12 mouse cellular contexts compared by ENCODE assay signal in the genomic region with DNA sequence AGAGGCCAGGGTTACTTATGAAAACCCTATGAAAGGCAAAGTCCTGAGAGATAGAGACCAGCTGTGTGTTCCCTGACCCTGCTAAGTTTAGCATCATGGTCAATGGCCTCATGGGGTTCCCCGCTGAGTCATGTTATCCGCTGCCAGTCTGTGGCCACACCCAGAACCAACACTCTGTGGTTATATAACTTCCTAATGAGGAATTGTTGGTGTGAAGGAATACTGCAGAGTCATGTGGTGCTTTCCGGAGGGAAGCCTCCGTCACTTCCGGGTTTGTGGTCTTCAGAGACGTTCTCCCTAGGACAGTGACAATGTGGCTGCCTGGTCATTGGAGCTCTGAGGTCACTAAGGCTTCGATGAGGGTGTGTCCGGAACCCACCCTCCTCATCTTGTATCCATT. TPM values are rescaled to one million over a fixed set of nuclear protein-coding genes. Genes with fewer than 3 reads are reported as not detected.
DNase-seq lines count a peak whose midpoint lies in the region; TF ChIP-seq lines count a peak whose summit lies in the region.
"Had no signal": no experiment of that assay in that cellular context is flagged by ENCODE, and none has a peak within 500 bp of the region (broad histone marks: within the 10 kb centered on the region; RNA-seq: fewer than 3 reads in every experiment).

No protein-coding gene starts in this region.

- TF ChIP-seq RAD21 in CH12.LX (IDR thresholded peaks at IDR 0.05; ENCODE audit: low read depth, low read length): no peak

- dilution Hi-C loops in CH12.LX (cut with MboI; ENCODE audit: extremely low pct_ligation_motif_present, extremely low pct_unique_long_range_greater_than_20kb, low sequenced_read_pairs): no loop called here

- peaks cover 17% of the 10 kb centered on the region for H3K9me3 ChIP-seq in CH12.LX (replicated peaks; ENCODE audit: low read length)
- H3K9me3 ChIP-seq: embryonic facial prominence, embryonic 10.5 days; neural tube, embryonic 12.5 days had no signal

- in situ Hi-C loops in CH12.LX (cut with MboI; ENCODE audit: low pct_ligation_motif_present, low pct_unique_long_range_greater_than_20kb, low sequenced_read_pairs): loop anchor here (5.0 kb wide), 1 partner anchor 41 kb away; no protein-coding TSS in a partner anchor

- H3K4me2 ChIP-seq in CH12.LX (ENCODE audit: insufficient read depth, low read depth, poor library complexity, severe bottlenecking): peak overlapping the region; percentile 9; the same call in 1 of the 2 replicates

- peaks cover 23% of the 10 kb centered on the region for H3K27me3 ChIP-seq in CH12.LX (replicated peaks)
- H3K27me3 ChIP-seq in thymus, adult 2 months (ENCODE audit: control insufficient read depth, insufficient read depth, low read length): no peaks in the 10 kb centered on the region

- TF ChIP-seq CTCF in gastrocnemius, adult 2 months (IDR thresholded peaks at IDR 0.05): no peak
- no peak for TF ChIP-seq CTCF in CH12.LX (conservative IDR thresholded peaks at IDR 0.05 in 1 of 2, IDR thresholded peaks at IDR 0.05 in 1 of 2; ENCODE audit: low read depth in 2 of 2, low read length in 2 of 2)
- no peak for TF ChIP-seq CTCF in thymus, adult 2 months (IDR thresholded peaks at IDR 0.05; ENCODE audit: borderline replicate concordance, control insufficient read depth, extremely low read depth, insufficient read depth, low read length, poor library complexity)

- TF ChIP-seq EP300 in CH12.LX (IDR thresholded peaks at IDR 0.05; ENCODE audit: low read length): peak; percentile 65

- no peak overlapping the region for H3K4me3 ChIP-seq in gastrocnemius, adult 2 months
- peak overlapping the region in 1 of 3 experiments; percentile 31 for H3K4me3 ChIP-seq in CH12.LX (replicated peaks in 1 of 3; ENCODE audit: low read depth in 2 of 3, low read length in 2 of 3, poor library complexity in 1 of 3)
- H3K4me3 ChIP-seq in thymus, adult 2 months (ENCODE audit: control insufficient read depth, insufficient read depth, low read length): no peak overlapping the region
- H3K4me3 ChIP-seq: intestine, embryonic 15.5 days; neural tube, embryonic 12.5 days had no signal

- no peaks in the 10 kb centered on the region for H3K79me2 ChIP-seq in CH12.LX (replicated peaks; ENCODE audit: control insufficient read depth, extremely low read depth, insufficient read depth, poor library complexity, severe bottlenecking)

- no peaks in the 10 kb centered on the region for H3K36me3 ChIP-seq in CH12.LX (replicated peaks in 1 of 2; ENCODE audit: control insufficient read depth in 1 of 2, insufficient read depth in 1 of 2, low read length in 1 of 2)
- no peaks in the 10 kb centered on the region for H3K36me3 ChIP-seq in thymus, adult 2 months (ENCODE audit: control insufficient read depth, insufficient read depth, low read length)
- H3K36me3 ChIP-seq: embryonic facial prominence, embryonic 10.5 days; intestine, embryonic 15.5 days; neural tube, embryonic 12.5 days had no signal

- no peak overlapping the region for H3K9ac ChIP-seq in CH12.LX (ENCODE audit: insufficient read depth, low read depth)
- H3K9ac ChIP-seq: intestine, embryonic 15.5 days; neural tube, embryonic 12.5 days had no signal

- peak; percentile 31 for DNase-seq in gastrocnemius, adult 2 months
- DNase-seq in gastrocnemius, postnatal 4 days (ENCODE audit: low spot score in 2 of 2): no peak
- DNase-seq in CH12.LX (ENCODE audit: extremely low read depth): peak; percentile 67
- peak; percentile 69 for DNase-seq in induced T-regulatory cell, adult 2 months (ENCODE audit: low read depth)
- DNase-seq in monocyte, adult 2 months (ENCODE audit: low read depth in 1 of 2, low spot score in 2 of 2): peak; percentile 47 to 50
- no peak for DNase-seq in thymus, adult 2 months
- no peak for DNase-seq in adrenal gland, postnatal 10 days
- DNase-seq in cerebellum, adult 11 months: no peak

- TF ChIP-seq POLR2A in CH12.LX (IDR thresholded peaks at IDR 0.05; ENCODE audit: low read depth, low read length): no peak
- no peak for TF ChIP-seq POLR2A in thymus, adult 2 months (IDR thresholded peaks at IDR 0.05; ENCODE audit: control insufficient read depth, extremely low read depth, insufficient read depth, low read length, poor library complexity)

- WGBS in thymus, adult 2 months: 18% methylated on average over 8 of the region's 8 CpGs

- peaks cover 12 to 15% of the 10 kb centered on the region in 2 experiments for H3K4me1 ChIP-seq in CH12.LX (ENCODE audit: control insufficient read depth in 1 of 2, insufficient read depth in 2 of 2)
- peaks cover 8% of the 10 kb centered on the region for H3K4me1 ChIP-seq in thymus, adult 2 months (replicated peaks; ENCODE audit: control insufficient read depth, insufficient read depth, low read length)

- peak overlapping the region; percentile 35 for H3K27ac ChIP-seq in gastrocnemius, adult 2 months
- H3K27ac ChIP-seq in CH12.LX (ENCODE audit: insufficient read depth, low read depth): 0 out of 2 replicates have a peak overlapping the region, but pooled peaks have one; percentile 39
- no peak overlapping the region for H3K27ac ChIP-seq in thymus, adult 2 months (ENCODE audit: control insufficient read depth, insufficient read depth, low read length)
- H3K27ac ChIP-seq: embryonic facial prominence, embryonic 10.5 days; intestine, embryonic 15.5 days; neural tube, embryonic 12.5 days had no signal

- intact Hi-C loops in gastrocnemius, adult 2 months (cut with DNase I): no loop called here

TF ChIP-seq in CH12.LX, 34 proteins besides CTCF, POLR2A, EP300 and RAD21:
- TF ChIP-seq HCFC1 (IDR thresholded peaks at IDR 0.05; ENCODE audit: low read depth, low read length): no peak
- peak; percentile 63 for TF ChIP-seq IRF4 (IDR thresholded peaks at IDR 0.05; ENCODE audit: low read depth, low read length)
- TF ChIP-seq JUN (IDR thresholded peaks at IDR 0.05; ENCODE audit: insufficient read depth, low read depth, low read length): peak; percentile 65; the same call in 1 of the 2 replicates
- TF ChIP-seq CHD2 (IDR thresholded peaks at IDR 0.05; ENCODE audit: low read length): 0 out of 2 replicates have a peak, but pooled peaks have one; percentile 12
- peak; percentile 97 for TF ChIP-seq ETS1 (conservative IDR thresholded peaks at IDR 0.05; ENCODE audit: low read depth, low read length)
- TF ChIP-seq KAT2A (IDR thresholded peaks at IDR 0.05; ENCODE audit: insufficient replicate concordance, low read length): no peak
- TF ChIP-seq MAFK (IDR thresholded peaks at IDR 0.05; ENCODE audit: insufficient replicate concordance, low read length): peak; percentile 79
- peak; percentile 46 for TF ChIP-seq USF1 (IDR thresholded peaks at IDR 0.05; ENCODE audit: low read depth, low read length)
- no peak for TF ChIP-seq NRF1 (IDR thresholded peaks at IDR 0.05; ENCODE audit: low read depth, low read length)
- peak; percentile 52; the same call in 1 of the 2 replicates for TF ChIP-seq TCF12 (IDR thresholded peaks at IDR 0.05; ENCODE audit: low read depth, low read length)
- TF ChIP-seq SIN3A (IDR thresholded peaks at IDR 0.05; ENCODE audit: low read length): peak; percentile 43; the same call in 1 of the 2 replicates
- TF ChIP-seq ELF1 (IDR thresholded peaks at IDR 0.05; ENCODE audit: low read depth, low read length): peak; percentile 85
- TF ChIP-seq MEF2A (IDR thresholded peaks at IDR 0.05; ENCODE audit: borderline replicate concordance, low read depth, low read length): peak; percentile 91
- peak; percentile 70 for TF ChIP-seq JUND (conservative IDR thresholded peaks at IDR 0.05; ENCODE audit: low read depth, low read length)
- TF ChIP-seq MAX (IDR thresholded peaks at IDR 0.05; ENCODE audit: low read length): peak; percentile 42; the same call in 1 of the 2 replicates
- TF ChIP-seq MYC (IDR thresholded peaks at IDR 0.05; ENCODE audit: low read depth, low read length): 0 out of 2 replicates have a peak, but pooled peaks have one; percentile 12

RNA-seq across cellular contexts. Expression of a gene that starts 25.8 kb away (rescaled TPM):
- not detected for total RNA-seq in gastrocnemius, adult 2 months (2021)
- under 1 TPM in 1 of 2 experiments, not detected in 1; 0.31 TPM for total RNA-seq in gastrocnemius, postnatal 4 days (2021)
- total RNA-seq in CH12.LX (2012; rRNA removed): not detected in 2 replicates
- not detected in 2 replicates for total RNA-seq in CH12.LX (2014; rRNA removed)
- polyA plus RNA-seq in CH12.LX (2012; ENCODE audit: insufficient read length, low read depth): not detected in 2 replicates
- 0.19 and 0.29 TPM in 2 replicates for polyA plus RNA-seq in thymus, adult 2 months (2012; rRNA removed)
- total RNA-seq in adrenal gland, postnatal 10 days (2021): under 1 TPM in 1 of 2 experiments, not detected in 1; 0.15 TPM
- total RNA-seq: adrenal gland, postnatal 36 days had no signal

RNA-seq across cellular contexts. Expression of a gene that starts 59.3 kb away (rescaled TPM):
- total RNA-seq in gastrocnemius, adult 2 months (2021): 10 to 100 TPM; 46.0 to 66.8 TPM
- 10 to 100 TPM; 24.2 to 26.0 TPM for total RNA-seq in gastrocnemius, postnatal 4 days (2021)
- total RNA-seq in CH12.LX (2012; rRNA removed): not detected in 2 replicates
- not detected in 2 replicates for total RNA-seq in CH12.LX (2014; rRNA removed)
- polyA plus RNA-seq in CH12.LX (2012; ENCODE audit: insufficient read length, low read depth): not detected in 2 replicates
- 0.06 TPM in 1 of 2 replicates, not detected in the other for polyA plus RNA-seq in thymus, adult 2 months (2012; rRNA removed)
- total RNA-seq in adrenal gland, postnatal 10 days (2021): 1 to 10 TPM in 1 of 2 experiments, under 1 TPM in 1; 0.30 to 1.4 TPM

Comparison
In these comparisons a context has a peak if more than half of its experiments do, and no peak if none do; other contexts are left out.
1. DNase-seq: peak in gastrocnemius, adult 2 months (single experiment), CH12.LX (single experiment), induced T-regulatory cell, adult 2 months (single experiment) and monocyte, adult 2 months (2 of 2); none in gastrocnemius, postnatal 4 days (0 of 2), thymus, adult 2 months (single experiment), adrenal gland, postnatal 10 days (single experiment) and cerebellum, adult 11 months (single experiment).
2. RNA of a gene that starts 59.3 kb away (total RNA-seq): 46.0 to 66.8 TPM in gastrocnemius, adult 2 months and 24.2 to 26.0 TPM in gastrocnemius, postnatal 4 days; 0.30 to 1.4 TPM in adrenal gland, postnatal 10 days and not detected in CH12.LX; every median in the first group is over 10 times any median in the second.